Mouse (Mus musculus) midbrain, embryonic 16.5 days (tissue): Measurements from ENCODE around the gene Ociad2. TPM values are rescaled to one million over a fixed set of nuclear protein-coding genes. Genes with fewer than 3 reads are reported as not detected.
A peak's percentile ranks its signal among the peaks of the same experiment; 100 is the strongest.

Experiments used
- ATAC-seq: fragments of 200-750 bp; cut with Nextera tagmentation; 2 replicates; pipeline ENCODE4 v1.8.0; 2017; ENCODE audit warnings: moderate TSS enrichment
- H3K27ac ChIP-seq: fragments of 300-500 bp; sonication (generic); 2 replicates; pipeline ENCODE4 v1.5.1; 2014; ENCODE audit warnings: mild to moderate bottlenecking, low read length, mixed read lengths
- H3K27me3 ChIP-seq: fragments of 300-500 bp; sonication (generic); 2 replicates; pipeline ENCODE4 v1.6.1; 2014; ENCODE audit warnings: low read depth, low read length, mixed read lengths; ENCODE audit not compliant: control insufficient read depth, insufficient read depth
- H3K36me3 ChIP-seq: fragments of 300-500 bp; sonication (generic); 2 replicates; pipeline ENCODE4 v1.6.1; 2014; ENCODE audit warnings: mild to moderate bottlenecking, low read length, moderate library complexity, mixed read lengths; ENCODE audit not compliant: control insufficient read depth, insufficient read depth
- H3K4me1 ChIP-seq: fragments of 300-500 bp; sonication (generic); 2 replicates; pipeline ENCODE4 v1.6.1; 2014; ENCODE audit warnings: mild to moderate bottlenecking, low read length, mixed read lengths; ENCODE audit not compliant: control insufficient read depth, insufficient read depth
- H3K4me2 ChIP-seq: fragments of 300-500 bp; sonication (generic); 2 replicates; pipeline ENCODE4 v1.6.1; 2014; ENCODE audit warnings: mild to moderate bottlenecking, low read length, mixed read lengths
- H3K4me3 ChIP-seq: fragments of 300-500 bp; sonication (generic); 2 replicates; pipeline ENCODE4 v1.5.1; 2014; ENCODE audit warnings: low read depth, mild to moderate bottlenecking, low read length, moderate library complexity, mixed read lengths
- H3K9ac ChIP-seq: fragments of 300-500 bp; sonication (generic); 2 replicates; pipeline ENCODE4 v1.6.1; 2014; ENCODE audit warnings: low read depth, low read length, mixed read lengths
- H3K9me3 ChIP-seq: fragments of 300-500 bp; sonication (generic); replicated peaks from 2 replicates; pipeline ENCODE4 v1.6.1; 2014; ENCODE audit warnings: mild to moderate bottlenecking, low read length, mixed read lengths; ENCODE audit not compliant: control insufficient read depth, poor library complexity, severe bottlenecking
- WGBS: fragments of 180-500 bp; shearing (Covaris S2); extraction: QIAGEN DNeasy Blood & Tissue Kit; methylation state at CpG from one replicate; pipeline ENCODE4 v1.1.7; 2014; 5-methylcytosine and 5-hydroxymethylcytosine counted together
- polyA plus RNA-seq: library from polyadenylated mRNA; unstranded; fragments of >200 nt; fragmentation: Nextera tagmentation; extraction: Ambion mirVana; gene quantifications from 2 replicates; pipeline ENCODE4 v1.2.1, GENCODE M21; 2015

Gene Ociad2
- polyA plus RNA-seq, 1 experiment from 2014 or later: 34.5 TPM

DNA sequence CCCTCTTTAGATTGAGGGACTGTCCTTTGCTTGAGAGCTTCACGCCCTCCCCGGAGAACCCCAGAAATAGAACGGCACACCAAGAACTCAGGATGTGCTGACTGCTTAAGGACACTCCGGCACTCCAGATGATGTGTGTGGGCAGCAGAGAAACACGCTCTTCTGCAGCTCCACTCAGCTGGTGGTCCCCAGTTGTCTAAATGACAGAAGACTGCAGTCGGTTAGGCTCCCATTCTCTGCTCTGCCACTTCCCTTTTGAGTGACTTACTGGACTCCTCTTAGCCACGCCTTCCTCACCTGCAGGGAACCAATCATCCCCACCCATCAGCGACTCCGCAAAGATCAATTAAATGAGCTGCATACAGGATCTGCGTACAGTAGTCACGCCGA lies 18.9 kb upstream of the Ociad2 start:
- Histone ChIP-seq H3K9me3 (no peaks in the 10 kb centered on the region), H3K9ac (no peak overlapping the region), H3K4me2 (peak overlapping the region; percentile 48), H3K4me1 (peaks cover 8% of the 10 kb centered on the region; the same call in 1 of the 2 replicates), H3K27ac (no peak overlapping the region), H3K27me3 (no peaks in the 10 kb centered on the region), H3K4me3 (no peak overlapping the region), H3K36me3 (no peaks in the 10 kb centered on the region)
- 39% methylated on average over 12 of the region's 12 CpGs for WGBS
- ATAC-seq: no peak

GRCm38 (mm10) chr5:73359134-73359751 lies 18.4 kb upstream of the Ociad2 start:
- ATAC-seq: no peak
- Histone ChIP-seq H3K9ac (no peak overlapping the region), H3K36me3 (no peaks in the 10 kb centered on the region), H3K9me3 (no peaks in the 10 kb centered on the region), H3K27me3 (no peaks in the 10 kb centered on the region), H3K4me3 (no peak overlapping the region), H3K4me2 (peak overlapping the region; percentile 48; the same call in 1 of the 2 replicates), H3K4me1 (peaks cover 10% of the 10 kb centered on the region; the same call in 1 of the 2 replicates), H3K27ac (no peak overlapping the region)
- WGBS: 87% methylated on average over 6 of the region's 6 CpGs

DNA sequence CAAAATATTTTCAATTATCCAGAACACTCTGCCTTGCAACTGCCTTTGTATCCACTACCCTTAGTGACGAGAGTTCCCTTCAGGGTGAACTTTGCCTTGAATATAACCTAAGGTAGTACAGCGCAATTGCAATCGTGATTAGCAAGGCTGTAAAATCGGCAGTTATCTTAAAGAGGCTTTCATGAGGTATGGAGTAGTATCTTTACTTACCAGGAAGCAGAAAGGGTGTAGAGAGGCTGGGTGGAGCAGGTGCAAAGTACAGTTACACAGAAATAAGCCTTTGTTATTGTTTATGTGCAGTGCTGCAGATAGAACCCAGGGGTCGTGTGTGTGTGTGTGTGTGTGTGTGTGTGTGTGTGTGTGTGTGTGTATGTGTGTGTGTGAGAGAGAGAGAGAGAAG lies 14.6 kb upstream of the Ociad2 start:
- Histone ChIP-seq H3K9ac (no peak overlapping the region), H3K4me2 (no peak overlapping the region), H3K4me3 (no peak overlapping the region), H3K4me1 (peaks cover 7% of the 10 kb centered on the region; the same call in 1 of the 2 replicates), H3K27me3 (no peaks in the 10 kb centered on the region), H3K36me3 (no peaks in the 10 kb centered on the region), H3K27ac (no peak overlapping the region), H3K9me3 (no peaks in the 10 kb centered on the region)
- WGBS: 74% methylated on average over 5 of the region's 5 CpGs
- no peak for ATAC-seq

- H3K4me3 ChIP-seq: no peak overlapping the region
- peaks cover 3% of the 10 kb centered on the region; the same call in 1 of the 2 replicates for H3K4me1 ChIP-seq
- no peaks in the 10 kb centered on the region for H3K9me3 ChIP-seq
- H3K9ac ChIP-seq: no peak overlapping the region
- no peaks in the 10 kb centered on the region for H3K27me3 ChIP-seq
- WGBS: 42% methylated on average over 3 of the region's 3 CpGs
- no peak overlapping the region for H3K27ac ChIP-seq
- H3K4me2 ChIP-seq: no peak overlapping the region
- ATAC-seq: no peak
- H3K36me3 ChIP-seq: no peaks in the 10 kb centered on the region
Observed at GRCm38 (mm10) chr5:73353978-73354377, 13.2 kb upstream of the Ociad2 start.

DNA sequence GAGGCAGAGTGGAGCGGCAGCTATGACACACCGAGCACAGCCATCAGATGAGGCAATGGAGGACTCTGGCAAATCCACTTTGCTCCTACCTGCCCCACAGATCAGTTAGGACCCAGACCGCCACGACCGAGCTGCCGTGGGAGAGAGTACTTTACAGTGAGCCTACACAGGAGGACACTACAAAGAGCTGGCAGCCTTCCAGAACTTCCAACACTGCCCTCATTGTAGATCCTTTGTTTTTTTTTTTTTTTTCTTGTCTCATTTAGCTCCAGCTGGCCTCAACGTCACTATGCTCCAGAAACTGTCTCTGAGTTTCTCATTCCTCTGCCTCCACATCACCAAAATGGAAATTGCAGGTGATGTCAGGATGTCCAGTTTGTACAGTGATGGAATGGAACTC lies 12.7 kb upstream of the Ociad2 start:
- 47% methylated on average over 7 of the region's 7 CpGs for WGBS
- Histone ChIP-seq H3K27me3 (no peaks in the 10 kb centered on the region), H3K9ac (no peak overlapping the region), H3K4me3 (no peak overlapping the region), H3K9me3 (no peaks in the 10 kb centered on the region), H3K4me1 (peaks cover 3% of the 10 kb centered on the region; the same call in 1 of the 2 replicates), H3K4me2 (no peak overlapping the region), H3K36me3 (no peaks in the 10 kb centered on the region), H3K27ac (no peak overlapping the region)
- peak; percentile 45; the same call in 1 of the 2 replicates for ATAC-seq

DNA sequence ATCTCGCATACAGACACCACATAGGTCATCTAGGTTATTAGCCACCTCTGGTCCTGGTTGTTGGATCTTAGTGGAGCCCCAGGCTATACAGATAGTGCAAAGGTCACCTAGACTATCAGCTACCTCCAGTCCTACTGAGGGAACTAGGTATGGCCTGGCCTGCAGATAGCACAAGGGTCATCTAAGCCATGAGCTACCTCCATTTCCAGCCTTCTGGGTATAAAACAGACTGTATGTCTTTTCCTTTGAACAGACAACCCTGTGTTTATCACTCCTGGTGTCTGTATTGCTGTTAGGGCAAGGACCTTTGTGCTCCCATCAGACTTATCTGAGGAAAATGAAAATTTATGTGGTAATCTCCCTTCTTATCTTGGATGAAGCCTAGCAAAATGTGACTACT lies 11.0 kb upstream of the Ociad2 start:
- Histone ChIP-seq H3K36me3 (no peaks in the 10 kb centered on the region), H3K9ac (no peak overlapping the region), H3K9me3 (no peaks in the 10 kb centered on the region), H3K4me1 (peaks cover 3% of the 10 kb centered on the region; the same call in 1 of the 2 replicates), H3K27ac (no peak overlapping the region), H3K4me3 (no peak overlapping the region), H3K4me2 (no peak overlapping the region), H3K27me3 (no peaks in the 10 kb centered on the region)
- WGBS: 97% methylated on average over 1 of the region's 1 CpGs
- ATAC-seq: no peak

DNA sequence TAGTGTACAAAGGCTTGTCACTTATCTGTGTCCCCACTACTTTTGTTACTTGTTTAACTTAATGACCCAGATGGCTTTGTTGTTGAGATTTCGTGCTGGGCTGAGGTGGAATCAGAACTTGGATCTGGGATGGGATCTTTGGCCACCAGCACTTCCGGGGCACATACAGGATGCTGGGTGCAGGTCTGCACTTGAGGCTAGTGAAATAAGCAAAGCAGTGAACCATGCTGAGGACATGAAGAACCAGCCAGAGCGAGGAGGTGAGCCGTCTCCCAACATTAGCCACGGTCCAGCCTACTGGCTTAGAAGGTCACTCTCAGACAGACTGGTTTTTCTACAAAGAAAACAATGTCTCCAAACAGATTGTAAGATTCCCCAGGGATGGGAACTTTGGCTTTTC lies 8.7 kb upstream of the Ociad2 start:
- H3K9ac ChIP-seq: no peak overlapping the region
- no peak for ATAC-seq

GRCm38 (mm10) chr5:73345254-73345653 lies 4.4 kb upstream of the Ociad2 start:
- Histone ChIP-seq H3K4me3 (no peak overlapping the region), H3K27ac (no peak overlapping the region), H3K4me1 (peaks cover 7% of the 10 kb centered on the region; the same call in 1 of the 2 replicates), H3K9me3 (no peaks in the 10 kb centered on the region), H3K9ac (no peak overlapping the region), H3K36me3 (no peaks in the 10 kb centered on the region), H3K4me2 (no peak overlapping the region), H3K27me3 (no peaks in the 10 kb centered on the region)
- no peak for ATAC-seq
- WGBS: 73% methylated on average over 4 of the region's 4 CpGs

More for the DNA sequence above, 8.7 kb upstream of the Ociad2 start:
- Histone ChIP-seq H3K27me3 (no peaks in the 10 kb centered on the region), H3K9me3 (no peaks in the 10 kb centered on the region), H3K27ac (no peak overlapping the region), H3K4me2 (no peak overlapping the region), H3K4me1 (peaks cover 2% of the 10 kb centered on the region; the same call in 1 of the 2 replicates), H3K4me3 (no peak overlapping the region), H3K36me3 (no peaks in the 10 kb centered on the region)
- 38% methylated on average over 5 of the region's 5 CpGs for WGBS

- WGBS: 17% methylated on average over 10 of the region's 10 CpGs
- peaks cover 7% of the 10 kb centered on the region; the same call in 1 of the 2 replicates for H3K4me1 ChIP-seq
- H3K9me3 ChIP-seq: no peaks in the 10 kb centered on the region
- no peak overlapping the region for H3K9ac ChIP-seq
- ATAC-seq: peak; percentile 51
- H3K4me3 ChIP-seq: no peak overlapping the region
- H3K27ac ChIP-seq: no peak overlapping the region; the same call in 1 of the 2 replicates
- H3K36me3 ChIP-seq: no peaks in the 10 kb centered on the region
- H3K27me3 ChIP-seq: no peaks in the 10 kb centered on the region
- H3K4me2 ChIP-seq: peak overlapping the region; percentile 12; the same call in 1 of the 2 replicates
Observed at GRCm38 (mm10) chr5:73344310-73344709, 3.5 kb upstream of the Ociad2 start.
